Mouse (Mus musculus) hindbrain, embryonic 12.5 days (tissue): Measurements from ENCODE around the gene Car2. TPM values are rescaled to one million over a fixed set of nuclear protein-coding genes. Genes with fewer than 3 reads are reported as not detected.

Experiments
- ATAC-seq: fragments of 200-750 bp; cut with Nextera tagmentation; 2 replicates; pipeline ENCODE4 v1.8.0; 2017; ENCODE audit warnings: moderate TSS enrichment; ENCODE audit not compliant: low FRiP score
- H3K27ac ChIP-seq: fragments of 300-500 bp; sonication (generic); 2 replicates; pipeline ENCODE4 v1.5.1; 2016; ENCODE audit warnings: mild to moderate bottlenecking
- H3K27me3 ChIP-seq: fragments of 300-500 bp; sonication (generic); 2 replicates; pipeline ENCODE4 v1.6.1; 2016; ENCODE audit warnings: mild to moderate bottlenecking
- H3K36me3 ChIP-seq: fragments of 300-500 bp; sonication (generic); 2 replicates; pipeline ENCODE4 v1.6.1; 2016; ENCODE audit warnings: mild to moderate bottlenecking
- H3K4me1 ChIP-seq: fragments of 300-500 bp; sonication (generic); 2 replicates; pipeline ENCODE4 v1.6.1; 2016
- H3K4me2 ChIP-seq: fragments of 300-500 bp; sonication (generic); replicated peaks from 2 replicates; pipeline ENCODE4 v1.6.1; 2016; ENCODE audit warnings: mild to moderate bottlenecking
- H3K4me3 ChIP-seq: fragments of 300-500 bp; sonication (generic); 2 replicates; pipeline ENCODE4 v1.5.1; 2016; ENCODE audit warnings: mild to moderate bottlenecking
- H3K9ac ChIP-seq: fragments of 300-500 bp; sonication (generic); 2 replicates; pipeline ENCODE4 v1.6.1; 2016; ENCODE audit warnings: mild to moderate bottlenecking, moderate library complexity
- H3K9me3 ChIP-seq: fragments of 300-500 bp; sonication (generic); replicated peaks from 2 replicates; pipeline ENCODE4 v1.6.1; 2016; ENCODE audit warnings: mild to moderate bottlenecking
- WGBS: fragments of 180-500 bp; shearing (Covaris S2); methylation state at CpG from one replicate; pipeline ENCODE4 v1.1.7; 2016; 5-methylcytosine and 5-hydroxymethylcytosine counted together
- polyA plus RNA-seq: library from polyadenylated mRNA; unstranded; fragments of >200 nt; fragmentation: Nextera tagmentation; extraction: Ambion mirVana; gene quantifications from 2 replicates; pipeline ENCODE4 v1.2.1, GENCODE M21; 2016

The Car2 gene
- polyA plus RNA-seq = 62.0 and 77.2 TPM in 2 replicates

DNA sequence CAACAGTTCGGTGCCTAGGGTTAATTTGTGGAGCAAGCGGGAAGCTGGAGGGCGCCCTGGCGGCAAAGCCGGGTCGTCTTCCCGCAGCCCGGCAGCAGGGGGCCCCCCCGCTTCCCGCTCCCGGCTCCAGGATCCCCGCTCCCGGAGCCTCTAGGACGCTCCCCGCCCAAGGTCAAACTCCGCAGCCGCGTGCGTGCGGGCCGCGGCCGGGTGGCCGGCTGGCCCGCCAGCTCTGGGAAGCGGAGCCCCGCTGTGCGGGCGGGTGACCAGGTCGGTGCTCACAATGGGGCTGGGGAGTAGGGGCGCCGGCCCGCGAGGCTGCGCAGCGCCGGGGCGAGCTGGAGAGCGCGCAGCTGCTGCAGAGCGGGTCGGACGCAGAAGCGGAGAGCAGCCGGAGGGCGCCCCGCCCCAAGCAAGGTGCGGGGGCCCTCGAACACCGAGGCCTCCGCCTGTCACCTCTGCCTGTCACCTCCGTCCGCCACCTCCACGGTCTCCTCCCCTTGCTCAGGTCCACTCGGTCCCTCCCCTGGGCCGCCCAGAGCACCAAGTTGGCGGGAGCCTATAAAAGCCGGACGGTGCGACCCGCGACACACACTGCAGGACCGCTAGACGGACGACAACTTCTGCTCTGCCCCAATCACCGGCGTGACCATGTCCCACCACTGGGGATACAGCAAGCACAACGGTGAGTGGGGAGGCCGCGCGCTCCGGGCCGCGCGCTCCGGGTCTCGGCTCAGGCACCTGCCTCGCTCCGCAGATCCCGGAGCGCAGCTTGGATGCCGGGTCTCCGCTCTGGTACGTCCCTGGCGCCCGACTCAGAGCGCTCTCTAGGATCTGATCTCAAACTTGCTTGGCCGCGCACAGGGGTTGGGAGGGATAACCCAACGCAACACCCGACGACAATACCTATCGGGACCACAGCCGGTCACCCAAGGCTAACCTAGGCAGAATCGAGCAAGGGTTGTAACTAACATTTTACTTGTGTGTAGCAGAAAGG, at the start of gene Car2:
Gene Car2, plus strand, starts transcription at position 172 of the 997 bp plus-strand sequence.
- H3K4me3 ChIP-seq = peak within 1 kb of the TSS; percentile 84
- peak within 1 kb of the TSS; percentile 48; the same call in 1 of the 2 replicates for H3K27ac ChIP-seq
- H3K4me2 ChIP-seq = peak within 1 kb of the TSS; percentile 88
- peaks cover 15% of the 10 kb centered on the region; the same call in 1 of the 2 replicates for H3K27me3 ChIP-seq
- H3K36me3 ChIP-seq = no peaks in the 10 kb centered on the region
- no peaks in the 10 kb centered on the region for H3K4me1 ChIP-seq
- ATAC-seq = peak; percentile 90
- H3K9ac ChIP-seq = peak within 1 kb of the TSS; percentile 75
- WGBS = under 1% methylated on average over 94 of the region's 95 CpGs
- H3K9me3 ChIP-seq = no peaks in the 10 kb centered on the region

GRCm38 (mm10) chr3:14838936-14839335, 47.1 kb upstream of the Car2 start:
- 94% methylated on average over 1 of the region's 1 CpGs for WGBS
- Histone ChIP-seq H3K4me1 (no peaks in the 10 kb centered on the region), H3K4me3 (no peak overlapping the region), H3K36me3 (no peaks in the 10 kb centered on the region), H3K9ac (no peak overlapping the region), H3K9me3 (no peaks in the 10 kb centered on the region), H3K27ac (no peak overlapping the region), H3K27me3 (no peaks in the 10 kb centered on the region), H3K4me2 (no peak overlapping the region)
- ATAC-seq = no peak

- Histone ChIP-seq H3K4me2 (no peak overlapping the region), H3K27ac (no peak overlapping the region), H3K27me3 (no peaks in the 10 kb centered on the region), H3K4me1 (no peaks in the 10 kb centered on the region), H3K9me3 (no peaks in the 10 kb centered on the region), H3K4me3 (no peak overlapping the region), H3K36me3 (no peaks in the 10 kb centered on the region), H3K9ac (no peak overlapping the region)
- no peak for ATAC-seq
- WGBS = 79% methylated on average over 3 of the region's 3 CpGs
These were observed 46.5 kb upstream of the Car2 start for GRCm38 (mm10) chr3:14839466-14840118.

- Histone ChIP-seq H3K36me3 (no peaks in the 10 kb centered on the region), H3K9ac (no peak overlapping the region), H3K4me3 (no peak overlapping the region), H3K27ac (no peak overlapping the region), H3K9me3 (no peaks in the 10 kb centered on the region), H3K27me3 (no peaks in the 10 kb centered on the region), H3K4me1 (no peaks in the 10 kb centered on the region), H3K4me2 (no peak overlapping the region)
- ATAC-seq = no peak
- 87% methylated on average over 2 of the region's 2 CpGs for WGBS
These were observed 37.4 kb upstream of the Car2 start for GRCm38 (mm10) chr3:14848587-14849254.

DNA sequence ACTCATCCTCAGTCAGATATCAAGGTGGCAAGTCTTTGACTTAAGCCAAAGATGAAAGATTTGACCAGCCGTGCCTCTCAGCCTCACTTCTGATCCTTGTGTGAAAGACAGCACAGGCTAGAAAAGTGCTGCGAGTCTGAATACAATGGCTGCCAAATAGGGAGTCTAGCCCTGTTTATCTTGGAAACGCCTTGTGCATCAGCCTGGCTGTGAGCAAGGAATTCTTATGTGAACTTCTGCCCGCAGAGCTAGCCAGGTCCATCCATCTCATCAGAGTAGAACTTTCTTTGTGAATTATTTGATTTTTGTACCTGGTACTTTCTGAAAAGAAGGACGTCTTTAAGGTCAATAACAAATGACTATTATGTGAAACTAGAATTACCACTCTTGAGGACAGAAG, 32.1 kb upstream of the Car2 start:
- Histone ChIP-seq H3K4me1 (no peaks in the 10 kb centered on the region), H3K9ac (no peak overlapping the region), H3K9me3 (no peaks in the 10 kb centered on the region), H3K4me3 (no peak overlapping the region), H3K27me3 (no peaks in the 10 kb centered on the region), H3K36me3 (no peaks in the 10 kb centered on the region), H3K4me2 (no peak overlapping the region), H3K27ac (no peak overlapping the region)
- ATAC-seq = no peak
- 80% methylated on average over 5 of the region's 5 CpGs for WGBS

DNA sequence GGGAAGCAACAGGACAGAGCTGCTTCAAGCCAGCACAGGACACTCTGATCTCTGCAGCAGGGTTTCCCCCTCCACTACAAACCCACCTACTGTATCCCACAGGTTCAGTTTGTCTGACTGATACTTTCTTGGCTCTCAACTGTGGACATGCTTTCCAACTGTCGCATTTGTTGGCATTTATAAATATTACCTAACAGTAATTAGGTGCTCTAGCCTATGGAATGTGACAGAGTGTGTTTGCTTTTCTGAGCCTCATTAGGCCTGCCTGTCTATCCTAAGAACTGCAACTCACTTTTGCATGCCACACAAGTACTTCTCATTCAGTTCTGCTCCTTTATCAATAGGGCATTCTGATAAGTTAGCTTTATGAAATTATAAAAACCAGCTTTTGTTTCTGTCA, 31.6 kb upstream of the Car2 start:
- Histone ChIP-seq H3K9me3 (no peaks in the 10 kb centered on the region), H3K4me2 (no peak overlapping the region), H3K27me3 (no peaks in the 10 kb centered on the region), H3K9ac (no peak overlapping the region), H3K27ac (no peak overlapping the region), H3K36me3 (no peaks in the 10 kb centered on the region), H3K4me1 (no peaks in the 10 kb centered on the region), H3K4me3 (no peak overlapping the region)
- 80% methylated on average over 1 of the region's 1 CpGs for WGBS
- no peak for ATAC-seq

DNA sequence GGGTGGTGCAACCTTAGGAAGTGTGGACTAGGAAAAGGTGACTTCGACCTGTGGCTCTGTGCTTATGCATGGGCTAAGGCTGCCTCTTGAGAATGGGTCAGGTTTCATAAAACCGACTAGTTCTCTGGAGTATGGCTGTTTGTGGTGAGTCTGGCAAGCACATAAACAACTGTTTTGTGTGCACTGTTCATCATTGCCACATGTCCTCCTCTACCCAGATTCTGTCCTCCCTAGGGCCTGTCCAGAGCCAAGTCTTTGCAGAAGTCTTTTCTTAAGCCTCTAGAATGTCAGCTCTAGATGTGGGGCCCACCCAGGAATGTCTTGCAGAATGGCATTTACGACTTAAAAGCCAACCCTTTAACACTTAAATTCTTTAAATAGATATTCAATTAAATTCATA, 28.2 kb upstream of the Car2 start:
- no peak for ATAC-seq
- Histone ChIP-seq H3K27me3 (no peaks in the 10 kb centered on the region), H3K36me3 (no peaks in the 10 kb centered on the region), H3K9ac (no peak overlapping the region), H3K4me1 (0 out of 2 replicates have a peak, but pooled peaks cover 2% of the 10 kb centered on the region), H3K4me3 (no peak overlapping the region), H3K4me2 (no peak overlapping the region), H3K27ac (no peak overlapping the region), H3K9me3 (no peaks in the 10 kb centered on the region)
- 87% methylated on average over 3 of the region's 3 CpGs for WGBS

GRCm38 (mm10) chr3:14860291-14860690, 25.8 kb upstream of the Car2 start:
- H3K4me2 ChIP-seq = no peak overlapping the region

GRCm38 (mm10) chr3:14861165-14861564, 24.9 kb upstream of the Car2 start:
- 0 out of 2 replicates have a peak, but pooled peaks cover 8% of the 10 kb centered on the region for H3K4me1 ChIP-seq
- H3K9me3 ChIP-seq = no peaks in the 10 kb centered on the region
- H3K4me3 ChIP-seq = no peak overlapping the region
- H3K4me2 ChIP-seq = no peak overlapping the region
- WGBS = 85% methylated on average over 1 of the region's 1 CpGs
- no peaks in the 10 kb centered on the region for H3K36me3 ChIP-seq
- no peak for ATAC-seq
- H3K27ac ChIP-seq = no peak overlapping the region
- no peak overlapping the region for H3K9ac ChIP-seq
- no peaks in the 10 kb centered on the region for H3K27me3 ChIP-seq

More at GRCm38 (mm10) chr3:14860291-14860690, 25.8 kb upstream of the Car2 start:
- Histone ChIP-seq H3K4me1 (0 out of 2 replicates have a peak, but pooled peaks cover 8% of the 10 kb centered on the region), H3K4me3 (no peak overlapping the region), H3K36me3 (no peaks in the 10 kb centered on the region), H3K27ac (no peak overlapping the region), H3K9me3 (no peaks in the 10 kb centered on the region), H3K27me3 (no peaks in the 10 kb centered on the region), H3K9ac (no peak overlapping the region)
- ATAC-seq = no peak
- 74% methylated on average over 3 of the region's 3 CpGs for WGBS

- no peak for ATAC-seq
- H3K4me1 ChIP-seq = 0 out of 2 replicates have a peak, but pooled peaks cover 8% of the 10 kb centered on the region
- no peak overlapping the region for H3K27ac ChIP-seq
- no peak overlapping the region for H3K9ac ChIP-seq
- no peaks in the 10 kb centered on the region for H3K9me3 ChIP-seq
- WGBS = 31% methylated on average over 4 of the region's 4 CpGs
- H3K36me3 ChIP-seq = no peaks in the 10 kb centered on the region
- H3K4me2 ChIP-seq = peak overlapping the region; percentile 77
- no peak overlapping the region for H3K4me3 ChIP-seq
- no peaks in the 10 kb centered on the region for H3K27me3 ChIP-seq
These were observed 24.3 kb upstream of the Car2 start for GRCm38 (mm10) chr3:14861787-14862186.

DNA sequence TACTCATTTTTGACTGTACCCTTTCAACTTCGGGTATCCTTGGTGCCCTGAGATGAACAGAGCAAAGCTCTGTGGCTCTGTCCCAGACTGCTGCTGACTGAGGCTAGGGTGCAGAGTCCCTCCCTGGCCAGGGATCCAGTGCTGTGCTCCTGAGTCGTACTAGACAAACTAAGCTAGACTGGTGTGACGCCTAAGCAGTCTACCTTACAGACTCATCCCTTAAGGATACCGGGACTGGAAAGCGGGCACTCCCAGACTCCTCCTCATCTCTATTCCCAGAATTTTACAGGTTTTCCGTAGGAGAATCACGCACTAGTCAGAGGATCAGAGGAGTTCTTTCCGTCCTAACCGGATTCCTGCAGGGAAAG, 23.4 kb upstream of the Car2 start:
- Histone ChIP-seq H3K9ac (peak overlapping the region; percentile 53), H3K36me3 (no peaks in the 10 kb centered on the region), H3K4me1 (0 out of 2 replicates have a peak, but pooled peaks cover 8% of the 10 kb centered on the region), H3K4me3 (peak overlapping the region; percentile 41), H3K27me3 (no peaks in the 10 kb centered on the region), H3K9me3 (no peaks in the 10 kb centered on the region), H3K4me2 (peak overlapping the region; percentile 77), H3K27ac (no peak overlapping the region)
- WGBS = 0% methylated on average over 9 of the region's 9 CpGs
- ATAC-seq = peak; percentile 89
